Mouse (Mus musculus): ENCODE data around the gene Nostrin.

- TF ChIP-seq EP300 (IDR thresholded peaks at IDR 0.05; ENCODE audit: low read depth) (no peak), CTCF (IDR thresholded peaks at IDR 0.05; ENCODE audit: low read depth) (no peak)
These were observed 96.5 kb downstream of the Nostrin start for GRCm38 (mm10) chr2:69232101-69232500.

Measured in heart, postnatal 0 days (tissue).